Comparison of ENCODE assay signal across 25 mouse cellular contexts in the genomic region with DNA sequence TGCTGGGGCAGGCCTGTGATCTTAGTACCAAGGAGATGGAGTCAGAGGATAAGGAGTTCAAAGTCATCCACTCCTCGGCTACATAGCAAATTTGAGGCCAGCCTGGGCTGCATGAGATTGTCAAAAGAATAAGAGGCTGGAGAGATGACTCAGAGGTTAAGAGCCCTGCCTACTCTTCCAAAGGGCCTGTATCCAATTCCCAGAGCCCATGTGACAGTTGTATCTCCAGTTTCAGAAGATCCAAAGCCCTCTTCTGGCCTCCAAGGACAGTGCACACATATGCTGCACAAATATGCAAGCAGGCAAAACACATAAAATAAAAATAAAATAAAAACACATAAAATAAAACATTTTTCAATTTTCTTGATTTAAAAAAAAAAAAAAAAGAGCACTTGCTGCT.
"Had no signal": no experiment of that assay in that cellular context is flagged by ENCODE, and none has a peak within 500 bp of the region (broad histone marks: within the 10 kb centered on the region; RNA-seq: fewer than 3 reads in every experiment).

No protein-coding gene starts in this region.

- H3K4me1 ChIP-seq: hindbrain, embryonic 13.5 days; hindbrain, embryonic 15.5 days had no signal

- H3K36me3 ChIP-seq: heart, embryonic 13.5 days; heart, embryonic 15.5 days; hindbrain, embryonic 13.5 days; hindbrain, embryonic 15.5 days; kidney, embryonic 15.5 days; limb, embryonic 10.5 days; limb, embryonic 12.5 days; liver, embryonic 13.5 days; liver, embryonic 15.5 days had no signal

- H3K9me3 ChIP-seq: heart, embryonic 13.5 days; heart, embryonic 15.5 days; hindbrain, embryonic 13.5 days; kidney, embryonic 15.5 days; limb, embryonic 10.5 days; limb, embryonic 12.5 days; liver, embryonic 13.5 days; liver, embryonic 15.5 days had no signal

- DNase-seq: gastrocnemius, postnatal 14 days; gastrocnemius, postnatal 36 days; heart, adult 2 months; heart, postnatal 14 days; heart, postnatal 36 days; kidney, adult 11 months; kidney, adult 2 months; kidney, adult 9 months; kidney, postnatal 14 days; kidney, postnatal 36 days; liver; liver, embryonic 13.5 days had no signal

- H3K4me2 ChIP-seq: heart, embryonic 11.5 days; heart, embryonic 13.5 days; heart, embryonic 15.5 days; hindbrain, embryonic 13.5 days; hindbrain, embryonic 15.5 days; kidney, embryonic 15.5 days; limb, embryonic 12.5 days; liver, embryonic 11.5 days; liver, embryonic 13.5 days; liver, embryonic 15.5 days had no signal

- H3K27me3 ChIP-seq: heart, embryonic 13.5 days; heart, embryonic 15.5 days; hindbrain, embryonic 13.5 days; hindbrain, embryonic 15.5 days; kidney, embryonic 15.5 days; limb, embryonic 12.5 days; liver, embryonic 13.5 days; liver, embryonic 15.5 days had no signal

- H3K4me3 ChIP-seq: heart, adult 2 months; heart, embryonic 13.5 days; heart, embryonic 15.5 days; hindbrain, embryonic 13.5 days; hindbrain, embryonic 15.5 days; kidney, embryonic 15.5 days; left cerebral cortex, adult 2 months; limb, embryonic 10.5 days; limb, embryonic 12.5 days; liver, embryonic 13.5 days; liver, embryonic 15.5 days had no signal

- ATAC-seq: hindbrain, postnatal 0 days had no signal

- H3K27ac ChIP-seq: heart, adult 2 months; heart, embryonic 13.5 days; heart, embryonic 15.5 days; hindbrain, embryonic 13.5 days; hindbrain, embryonic 15.5 days; hindbrain, postnatal 0 days; kidney, embryonic 15.5 days; kidney, postnatal 0 days; left cerebral cortex, adult 2 months; limb, embryonic 10.5 days; limb, embryonic 12.5 days; liver, embryonic 13.5 days; liver, embryonic 15.5 days had no signal

- H3K9ac ChIP-seq: heart, embryonic 13.5 days; heart, embryonic 15.5 days; hindbrain, embryonic 13.5 days; hindbrain, embryonic 15.5 days; kidney, embryonic 15.5 days; limb, embryonic 12.5 days; liver, embryonic 13.5 days; liver, embryonic 15.5 days had no signal
